Mouse (Mus musculus) liver, adult 2 months (tissue): ENCODE measurements around the gene Rpl9.

Experiments
- CTCF ChIP-seq: fragments of 200-500 bp; IDR thresholded peaks from 2 replicates; pipeline ENCODE4 v1.5.1; 2011; ENCODE audit warnings: low read depth, low read length, control low read depth
- POLR2A ChIP-seq: fragments of 200-500 bp; IDR thresholded peaks from 2 replicates; pipeline ENCODE4 v1.6.1; 2011; ENCODE audit warnings: low read length, control low read depth; ENCODE audit not compliant: insufficient read depth; ENCODE audit errors: extremely low read depth

DNA sequence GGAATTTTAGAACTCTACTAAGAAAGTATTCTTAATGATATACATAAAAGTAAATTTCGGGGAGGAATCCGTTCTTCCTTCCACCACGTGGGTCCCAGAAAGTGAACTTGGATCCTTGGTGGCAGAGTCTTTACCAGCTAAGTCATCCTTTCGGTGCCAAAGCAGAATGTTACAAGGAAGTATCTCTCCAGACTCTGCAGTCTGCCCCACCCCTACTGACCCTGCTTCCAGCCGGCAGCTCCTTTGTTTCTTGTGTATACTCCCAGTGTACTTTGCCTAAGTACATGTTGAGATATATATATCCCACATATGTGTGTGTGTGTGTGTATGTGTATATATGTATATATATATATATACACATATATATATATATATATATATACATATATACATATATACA lies 38.2 kb upstream of the Rpl9 start:
- TF ChIP-seq CTCF (no peak), POLR2A (no peak)
